Mouse (Mus musculus): ENCODE measurements around the gene Bcl7a.

DNA sequence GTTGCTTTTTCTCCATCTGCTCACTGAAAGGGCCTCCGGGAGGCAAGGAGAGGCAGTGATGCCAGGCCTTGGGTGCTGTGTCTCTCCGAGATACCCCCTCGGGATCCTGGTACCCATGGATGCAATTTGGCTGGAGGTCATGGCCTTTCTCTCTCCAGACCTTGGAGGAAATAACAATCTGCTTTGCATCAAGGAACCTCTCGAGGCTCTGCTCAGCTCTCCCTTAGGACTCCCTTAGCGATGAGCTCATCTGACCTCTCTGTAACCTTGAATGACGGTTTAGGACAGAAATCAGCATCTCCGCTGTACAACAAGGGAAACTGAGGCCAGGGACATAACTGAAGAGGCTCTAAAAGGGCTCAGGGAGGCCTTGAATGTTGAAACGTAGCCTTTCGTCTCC lies 35.1 kb downstream of the Bcl7a start:
- TF ChIP-seq POLR2A (IDR thresholded peaks at IDR 0.05; ENCODE audit: borderline replicate concordance, extremely low read depth, insufficient read depth, insufficient read length, poor library complexity, severe bottlenecking) (no peak), CTCF (IDR thresholded peaks at IDR 0.05; ENCODE audit: borderline replicate concordance, extremely low read depth, insufficient read depth, insufficient read length) (no peak)

All from brain, embryonic 14.5 days (tissue).